Mouse (Mus musculus) bone marrow, adult 2 months (tissue): ENCODE data around the gene Mylpf.

Source experiments
- CTCF ChIP-seq: fragments of 200-500 bp; IDR thresholded peaks from 2 replicates; pipeline ENCODE4 v1.5.1; 2011; ENCODE audit warnings: low read length, control low read depth; ENCODE audit not compliant: control insufficient read depth, insufficient read depth
- POLR2A ChIP-seq: fragments of 200-500 bp; IDR thresholded peaks from 2 replicates; pipeline ENCODE4 v1.6.1; 2011; ENCODE audit warnings: low read depth, mild to moderate bottlenecking, control low read depth, low read length, borderline replicate concordance; ENCODE audit not compliant: control insufficient read depth

DNA sequence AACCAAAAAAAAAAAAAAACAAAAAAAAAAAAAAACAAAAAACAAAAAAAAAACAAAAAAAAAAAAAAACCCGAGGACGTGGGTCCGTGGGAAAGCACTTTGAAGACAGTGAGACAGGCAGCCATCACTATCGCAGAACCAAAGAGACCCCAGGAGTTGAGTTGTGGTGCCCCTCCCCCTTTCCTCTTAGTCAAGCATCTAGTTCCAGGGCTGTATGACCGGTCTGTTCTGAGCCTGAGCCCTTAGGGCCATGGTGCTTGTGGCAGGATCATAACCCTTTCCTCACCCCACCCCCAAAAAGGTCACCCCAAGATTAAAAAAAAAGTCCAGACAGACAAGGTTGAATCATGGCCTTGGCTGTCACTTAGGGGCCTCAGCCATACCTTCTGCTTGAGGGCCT lies 7.6 kb downstream of the Mylpf start:
- TF ChIP-seq CTCF: no peak
- no peak for TF ChIP-seq POLR2A
